Mouse (Mus musculus): Measurements from ENCODE around the gene Gm10188.

Gene Gm10188

GRCm38 (mm10) chr1:132229667-132230066 is at the start of gene Gm10188:
Gene Gm10188 (minus strand): TSS chr1:132229767.
- no peak for DNase-seq

GRCm38 (mm10) chr1:132277124-132277523 is 47.6 kb upstream of the Gm10188 start:
- DNase-seq: no peak

- no peak for DNase-seq
These were observed 47.1 kb upstream of the Gm10188 start for GRCm38 (mm10) chr1:132276694-132277093.

- DNase-seq: no peak
These were observed 41.7 kb upstream of the Gm10188 start for GRCm38 (mm10) chr1:132271237-132271636.

- no peak for DNase-seq
These were observed 39.0 kb upstream of the Gm10188 start for GRCm38 (mm10) chr1:132268418-132269060.

- DNase-seq: no peak
These were observed 38.4 kb upstream of the Gm10188 start for GRCm38 (mm10) chr1:132267959-132268358.

GRCm38 (mm10) chr1:132266791-132267557 is 37.4 kb upstream of the Gm10188 start:
- peak; percentile 52 for DNase-seq

GRCm38 (mm10) chr1:132265936-132266335 is 36.4 kb upstream of the Gm10188 start:
- DNase-seq: no peak

- no peak for DNase-seq
These were observed 35.8 kb upstream of the Gm10188 start for GRCm38 (mm10) chr1:132265211-132265859.

GRCm38 (mm10) chr1:132264577-132264976 is 35.0 kb upstream of the Gm10188 start:
- no peak for DNase-seq

GRCm38 (mm10) chr1:132263618-132264017 is 34.1 kb upstream of the Gm10188 start:
- no peak for DNase-seq

- no peak for DNase-seq
These were observed 31.5 kb upstream of the Gm10188 start for GRCm38 (mm10) chr1:132261058-132261457.

- DNase-seq: no peak
These were observed 30.8 kb upstream of the Gm10188 start for GRCm38 (mm10) chr1:132260331-132260730.

- DNase-seq: no peak
These were observed 24.9 kb upstream of the Gm10188 start for GRCm38 (mm10) chr1:132254467-132254866.

GRCm38 (mm10) chr1:132246641-132247040 is 17.1 kb upstream of the Gm10188 start:
- peak; percentile 38 for DNase-seq

- DNase-seq: no peak
These were observed 16.6 kb upstream of the Gm10188 start for GRCm38 (mm10) chr1:132246137-132246536.

- no peak for DNase-seq
These were observed 15.4 kb upstream of the Gm10188 start for GRCm38 (mm10) chr1:132245010-132245409.

GRCm38 (mm10) chr1:132237585-132238159 is 8.1 kb upstream of the Gm10188 start:
- peak; percentile 31 for DNase-seq

GRCm38 (mm10) chr1:132234757-132235273 is 5.2 kb upstream of the Gm10188 start:
- DNase-seq: no peak

GRCm38 (mm10) chr1:132233566-132233965 is 4.0 kb upstream of the Gm10188 start:
- no peak for DNase-seq

GRCm38 (mm10) chr1:132231470-132232274 is 2.1 kb upstream of the Gm10188 start:
- DNase-seq: no peak
